16 mouse cellular contexts compared by ENCODE assay signal in the genomic region with DNA sequence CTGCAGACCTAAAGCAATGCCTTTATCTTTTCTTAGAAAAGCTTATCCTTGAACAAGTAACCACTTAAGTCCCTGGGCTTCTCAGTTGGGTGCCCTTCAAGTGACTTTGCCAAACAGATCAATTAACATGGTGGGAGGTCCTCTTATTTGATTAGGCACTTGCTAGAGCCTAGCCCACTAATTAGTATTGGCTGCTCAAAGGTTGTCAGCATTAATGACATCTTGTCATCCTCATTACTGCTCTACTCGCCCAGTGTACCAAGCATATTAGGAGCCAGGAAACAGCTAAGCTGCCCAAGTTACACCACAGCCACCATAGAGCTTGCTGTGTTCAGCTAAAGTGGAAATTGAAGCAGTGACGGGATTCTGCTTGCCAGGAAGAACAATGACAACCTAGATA.
A peak's percentile ranks its signal among the peaks of the same experiment; 100 is the strongest.
DNase-seq lines count a peak whose midpoint lies in the region; ATAC-seq lines count a peak whose summit lies in the region.
"Had no signal": no experiment of that assay in that cellular context is flagged by ENCODE, and none has a peak within 500 bp of the region (broad histone marks: within the 10 kb centered on the region; RNA-seq: fewer than 3 reads in every experiment).

No protein-coding gene starts in this region.

- no peak overlapping the region for H3K9ac ChIP-seq in embryonic facial prominence, embryonic 14.5 days (ENCODE audit: low read depth, low read length)
- no peak overlapping the region for H3K9ac ChIP-seq in forebrain, embryonic 14.5 days (ENCODE audit: low read length)
- H3K9ac ChIP-seq: kidney, embryonic 15.5 days had no signal

- intact Hi-C loops in heart, postnatal 36 days (cut with DNase I), result no loop called here

- H3K4me3 ChIP-seq in embryonic facial prominence, embryonic 14.5 days (ENCODE audit: low read depth, low read length), result no peak overlapping the region
- H3K4me3 ChIP-seq in forebrain, embryonic 14.5 days (ENCODE audit: low read depth, low read length), result no peak overlapping the region
- H3K4me3 ChIP-seq: gastrocnemius, adult 2 months; kidney, embryonic 15.5 days had no signal

- H3K4me2 ChIP-seq in embryonic facial prominence, embryonic 14.5 days (ENCODE audit: low read depth, low read length), result no peak overlapping the region
- H3K4me2 ChIP-seq in forebrain, embryonic 14.5 days (ENCODE audit: low read length), result no peak overlapping the region
- H3K4me2 ChIP-seq: kidney, embryonic 15.5 days had no signal

- peak; percentile 6 for DNase-seq in layer of hippocampus, adult 9-11 months
- DNase-seq in layer of hippocampus, postnatal 10 days (ENCODE audit: low spot score in 2 of 2), result no peak
- peak; percentile 18 for DNase-seq in embryonic facial prominence, embryonic 14.5 days (ENCODE audit: low spot score)
- peak; percentile 85 for DNase-seq in forebrain, embryonic 14.5 days (ENCODE audit: low spot score)
- DNase-seq in retina, postnatal 1 day, result peak; percentile 89
- DNase-seq in adrenal gland, postnatal 14 days, result no peak
- DNase-seq in heart, postnatal 36 days, result no peak
- DNase-seq: adrenal gland, postnatal 25 days; cerebellum, adult 9-10 months; gastrocnemius, adult 2 months; kidney, postnatal 36 days; lung, postnatal 4 days had no signal

- WGBS in embryonic facial prominence, embryonic 14.5 days, result 69% methylated on average over 2 of the region's 2 CpGs
- 6% methylated on average over 2 of the region's 2 CpGs for WGBS in forebrain, embryonic 14.5 days

- H3K4me1 ChIP-seq in embryonic facial prominence, embryonic 14.5 days (ENCODE audit: control insufficient read depth, insufficient read depth, low read length), result no peaks in the 10 kb centered on the region
- peaks cover 3% of the 10 kb centered on the region; the same call in 1 of the 2 replicates for H3K4me1 ChIP-seq in forebrain, embryonic 14.5 days (ENCODE audit: control insufficient read depth, insufficient read depth, low read length)
- H3K4me1 ChIP-seq: kidney, embryonic 15.5 days had no signal

- no peak for ATAC-seq in embryonic facial prominence, embryonic 14.5 days (ENCODE audit: low read depth)
- ATAC-seq in forebrain, embryonic 14.5 days, result peak; percentile 94
- ATAC-seq: hindbrain, postnatal 0 days; intestine, embryonic 16.5 days had no signal

- no peak overlapping the region for H3K27ac ChIP-seq in embryonic facial prominence, embryonic 14.5 days (replicated peaks; ENCODE audit: low read depth, low read length)
- H3K27ac ChIP-seq in forebrain, embryonic 14.5 days (ENCODE audit: low read depth, low read length), result no peak overlapping the region
- H3K27ac ChIP-seq: gastrocnemius, adult 2 months; hindbrain, postnatal 0 days; kidney, embryonic 15.5 days; stomach, postnatal 0 days had no signal

- no peaks in the 10 kb centered on the region for H3K36me3 ChIP-seq in embryonic facial prominence, embryonic 14.5 days (ENCODE audit: control insufficient read depth, insufficient read depth, low read length)
- no peaks in the 10 kb centered on the region for H3K36me3 ChIP-seq in forebrain, embryonic 14.5 days (ENCODE audit: control insufficient read depth, insufficient read depth, low read length)
- H3K36me3 ChIP-seq: kidney, embryonic 15.5 days had no signal

- H3K9me3 ChIP-seq in embryonic facial prominence, embryonic 14.5 days (ENCODE audit: control insufficient read depth, low read length), result no peaks in the 10 kb centered on the region
- no peaks in the 10 kb centered on the region for H3K9me3 ChIP-seq in forebrain, embryonic 14.5 days (replicated peaks; ENCODE audit: control insufficient read depth, low read length)
- H3K9me3 ChIP-seq: kidney, embryonic 15.5 days had no signal

- no peaks in the 10 kb centered on the region for H3K27me3 ChIP-seq in embryonic facial prominence, embryonic 14.5 days (replicated peaks; ENCODE audit: control insufficient read depth, insufficient read depth, low read length)
- H3K27me3 ChIP-seq in forebrain, embryonic 14.5 days (replicated peaks; ENCODE audit: control insufficient read depth, insufficient read depth, low read length), result peaks cover 24% of the 10 kb centered on the region
- H3K27me3 ChIP-seq: kidney, embryonic 15.5 days had no signal

Comparison
In these comparisons a context has a peak if more than half of its experiments do, and no peak if none do; other contexts are left out.
1. DNase-seq: peak in layer of hippocampus, adult 9-11 months (single experiment), embryonic facial prominence, embryonic 14.5 days (single experiment), forebrain, embryonic 14.5 days (single experiment) and retina, postnatal 1 day (single experiment); none in layer of hippocampus, postnatal 10 days (0 of 2), adrenal gland, postnatal 14 days (single experiment) and heart, postnatal 36 days (0 of 2).